Mouse (Mus musculus) duodenum, adult 2 months (tissue): ENCODE data around the gene Usp53. TPM values are rescaled to one million over a fixed set of nuclear protein-coding genes. Genes with fewer than 3 reads are reported as not detected.

Experiments
- polyA plus RNA-seq: library from polyadenylated mRNA; depleted of rRNA; stranded (reverse); fragments of >200 nt; gene quantifications from 2 replicates; pipeline ENCODE4 v1.2.3, GENCODE M21; 2012; ENCODE audit warnings: low replicate concordance; rRNA removed

Usp53 gene
- polyA plus RNA-seq, result 0.66 and 1.3 TPM in 2 replicates

GRCm38 (mm10) chr3:122984249-122985182 is at the start of gene Usp53:
Gene Usp53 (minus strand): TSS chr3:122984510.

DNA sequence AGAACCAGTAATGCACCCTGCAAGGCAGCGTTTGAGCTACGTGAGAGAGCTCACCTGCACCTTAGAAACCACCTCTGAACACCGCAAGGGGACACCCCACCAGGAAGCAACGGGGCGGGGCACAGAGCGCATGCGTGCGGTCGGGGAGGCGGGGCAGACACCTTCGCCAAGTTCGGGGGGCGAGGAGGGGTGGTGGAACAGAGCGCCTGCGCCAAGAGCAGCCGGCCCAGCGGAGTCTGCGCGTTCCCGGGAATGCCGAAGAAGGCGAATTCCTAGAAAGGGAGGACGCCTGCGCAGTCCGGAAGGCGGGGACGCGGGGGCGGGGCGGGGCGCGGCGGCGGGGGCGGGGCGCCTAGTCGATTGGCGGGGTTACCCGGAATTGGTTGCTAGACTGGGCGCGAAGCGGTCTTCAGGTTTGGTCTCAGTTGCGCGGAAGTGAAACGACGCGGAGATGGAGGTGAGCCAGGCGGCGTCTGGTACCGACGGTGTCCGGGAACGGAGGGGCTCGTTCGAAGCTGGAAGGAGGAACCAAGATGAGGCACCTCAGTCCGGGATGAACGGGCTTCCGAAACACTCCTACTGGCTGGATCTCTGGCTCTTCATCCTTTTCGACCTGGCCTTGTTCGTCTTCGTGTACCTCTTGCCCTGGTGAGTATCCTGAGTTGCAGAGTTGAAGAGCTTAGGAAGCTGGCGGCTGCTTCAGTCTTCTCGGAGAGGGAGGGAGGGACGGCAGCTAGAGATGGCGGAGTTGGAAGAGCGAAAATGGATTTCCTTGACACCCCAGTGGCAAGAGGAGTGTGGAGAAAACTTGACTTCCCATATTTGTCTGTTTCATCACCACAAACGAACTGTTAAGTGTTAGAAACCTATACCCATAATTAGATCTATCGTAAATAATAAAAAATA is 60.0 kb downstream of the Usp53 start, which contains the start of gene 1810037I17Rik:
TSS of gene 1810037I17Rik (plus strand) at position 195 of the 906 bp plus-strand sequence.

GRCm38 (mm10) chr3:122919260-122919659 is 65.0 kb downstream of the Usp53 start, which contains the start of gene Gm10959:
Gene Gm10959 (minus strand): TSS chr3:122919360.

GRCm38 (mm10) chr3:122894772-122895171 is 89.5 kb downstream of the Usp53 start, which contains the start of gene Fabp2:
Gene Fabp2 (plus strand): TSS chr3:122895072.

Other genes with a start within 250 kb of the Usp53 start
- gene Fabp2, start 89.4 kb downstream of the Usp53 start, polyA plus RNA-seq, result 28.5 and 93.2 TPM in 2 replicates
- gene Gm10959, start 65.2 kb downstream of the Usp53 start, polyA plus RNA-seq, result not detected in 2 replicates
- gene 1810037I17Rik, start 60.3 kb downstream of the Usp53 start, polyA plus RNA-seq, result 36.8 and 41.3 TPM in 2 replicates
- gene Myoz2, start 50.5 kb upstream of the Usp53 start, polyA plus RNA-seq, result not detected in 2 replicates